Comparison of ENCODE assay signal across 8 mouse cellular contexts in the genomic region with DNA sequence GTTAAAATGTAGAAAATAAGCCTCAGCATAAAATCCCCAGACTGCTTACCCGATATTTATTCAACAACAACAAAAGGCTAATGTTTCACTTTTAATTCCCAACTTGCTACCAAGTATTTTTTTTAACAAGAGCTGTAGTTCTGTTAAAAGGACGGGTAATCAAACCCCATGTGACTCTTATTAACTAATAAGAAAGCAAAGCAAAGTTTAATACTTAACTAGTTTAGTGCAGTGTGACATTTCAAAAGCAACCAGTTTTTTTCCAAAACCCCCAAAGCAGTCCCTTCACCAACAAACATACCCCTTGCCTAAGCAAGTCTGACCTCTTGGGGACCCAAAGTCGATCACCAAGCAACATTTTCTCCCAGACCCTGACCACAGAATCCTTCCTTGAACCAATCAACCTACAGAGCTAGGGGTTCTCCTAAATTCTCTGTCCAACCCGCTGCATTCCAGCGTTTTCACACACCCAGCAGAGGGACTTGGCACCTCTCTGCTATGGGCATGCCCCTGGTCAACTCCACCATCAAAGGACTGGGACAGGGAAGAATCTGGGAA. TPM values are rescaled to one million over a fixed set of nuclear protein-coding genes. Genes with fewer than 3 reads are reported as not detected.
DNase-seq lines count a peak whose midpoint lies in the region; ATAC-seq lines count a peak whose summit lies in the region.

No protein-coding gene starts in this region.

- H3K4me3 ChIP-seq in embryonic facial prominence, embryonic 10.5 days, result peak overlapping the region; percentile 82
- peak overlapping the region; percentile 55 for H3K4me3 ChIP-seq in intestine, embryonic 15.5 days (replicated peaks)

- no peaks in the 10 kb centered on the region for H3K36me3 ChIP-seq in embryonic facial prominence, embryonic 10.5 days (replicated peaks)
- H3K36me3 ChIP-seq in intestine, embryonic 15.5 days, result no peaks in the 10 kb centered on the region

- DNase-seq in cerebellum, postnatal 14 days, result no peak
- DNase-seq in embryonic facial prominence, embryonic 10.5 days (ENCODE audit: low spot score), result no peak
- peak; percentile 20 for DNase-seq in mesoderm, embryonic 11.5 days (ENCODE audit: low read depth, low spot score)
- DNase-seq in layer of hippocampus, adult 18-20 months (ENCODE audit: low spot score in 2 of 2), result no peak
- DNase-seq in adrenal gland, adult 8-10 months, result no peak

- 21% methylated on average over 5 of the region's 5 CpGs for WGBS in embryonic facial prominence, embryonic 10.5 days
- 35% methylated on average over 5 of the region's 5 CpGs for WGBS in intestine, embryonic 15.5 days

- H3K27me3 ChIP-seq in embryonic facial prominence, embryonic 10.5 days (replicated peaks; ENCODE audit: low read depth, poor library complexity, severe bottlenecking), result peaks cover 41% of the 10 kb centered on the region
- 0 out of 2 replicates have a peak, but pooled peaks cover 8% of the 10 kb centered on the region for H3K27me3 ChIP-seq in intestine, embryonic 15.5 days (replicated peaks)

- H3K4me2 ChIP-seq in intestine, embryonic 15.5 days (replicated peaks), result peak overlapping the region; percentile 95

- H3K9me3 ChIP-seq in embryonic facial prominence, embryonic 10.5 days, result no peaks in the 10 kb centered on the region
- no peaks in the 10 kb centered on the region for H3K9me3 ChIP-seq in intestine, embryonic 15.5 days

- H3K9ac ChIP-seq in intestine, embryonic 15.5 days, result peak overlapping the region; percentile 61

- ATAC-seq in cerebellum, adult (ENCODE audit: insufficient number of reproducible peaks, low FRiP score, low TSS enrichment), result 0 out of 2 replicates have a peak, but pooled peaks have one; percentile 23
- no peak for ATAC-seq in intestine, embryonic 15.5 days
- no peak for ATAC-seq in CD4-positive, CD25-positive, alpha-beta regulatory T cell, adult 4 months

- H3K4me1 ChIP-seq in embryonic facial prominence, embryonic 10.5 days, result peaks cover 21% of the 10 kb centered on the region
- peaks cover 11% of the 10 kb centered on the region for H3K4me1 ChIP-seq in intestine, embryonic 15.5 days (replicated peaks)

- H3K27ac ChIP-seq in embryonic facial prominence, embryonic 10.5 days (replicated peaks), result no peak overlapping the region
- H3K27ac ChIP-seq in intestine, embryonic 15.5 days, result no peak overlapping the region

RNA-seq across cellular contexts. Expression of a gene that starts 1.0 kb away (rescaled TPM):
- 1.1 and 1.3 TPM in 2 replicates for polyA plus RNA-seq in embryonic facial prominence, embryonic 10.5 days (2016; fragmentation: Nextera tagmentation; extraction: Ambion mirVana)
- 4.6 and 5.4 TPM in 2 replicates for polyA plus RNA-seq in intestine, embryonic 15.5 days (2015; fragmentation: Nextera tagmentation; extraction: Ambion mirVana)
- not detected for polyA plus RNA-seq in CD4-positive, CD25-positive, alpha-beta regulatory T cell, adult 4 months (2017; shearing (Covaris generic))
- total RNA-seq in layer of hippocampus, adult 18-20 months (2021), result 10 to 100 TPM; 16.8 to 17.9 TPM
- total RNA-seq in adrenal gland, adult 8-10 months (2022), result 10 to 100 TPM in 2 of 4 experiments, 1 to 10 TPM in 2; 7.5 to 10.4 (median 9.2) TPM

RNA-seq across cellular contexts. Expression of a gene that starts 48.4 kb away (rescaled TPM):
- 67.6 and 77.1 TPM in 2 replicates for polyA plus RNA-seq in embryonic facial prominence, embryonic 10.5 days (2016; fragmentation: Nextera tagmentation; extraction: Ambion mirVana)
- polyA plus RNA-seq in intestine, embryonic 15.5 days (2015; fragmentation: Nextera tagmentation; extraction: Ambion mirVana), result 41.2 and 42.0 TPM in 2 replicates
- under 1 TPM in 1 of 2 experiments, not detected in 1; 0.24 TPM for polyA plus RNA-seq in CD4-positive, CD25-positive, alpha-beta regulatory T cell, adult 4 months (2017; shearing (Covaris generic))
- total RNA-seq in layer of hippocampus, adult 18-20 months (2021), result 100 to 1,000 TPM; 206 to 214 TPM
- total RNA-seq in adrenal gland, adult 8-10 months (2022), result 100 to 1,000 TPM; 211 to 349 (median 255) TPM

Comparison
In these comparisons a context has a peak if more than half of its experiments do, and no peak if none do; other contexts are left out.
1. RNA of a gene that starts 48.4 kb away (polyA plus RNA-seq): 67.6 to 77.1 TPM in embryonic facial prominence, embryonic 10.5 days and 41.2 to 42.0 TPM in intestine, embryonic 15.5 days; 0.24 TPM in CD4-positive, CD25-positive, alpha-beta regulatory T cell, adult 4 months; every median in the first group is over 10 times any median in the second.